Mouse (Mus musculus) lung, embryonic 16.5 days (tissue): ENCODE results near the gene Cradd. TPM values are rescaled to one million over a fixed set of nuclear protein-coding genes. Genes with fewer than 3 reads are reported as not detected.

ENCODE experiments used
- ATAC-seq: fragments of 200-750 bp; cut with Nextera tagmentation; 2 replicates; pipeline ENCODE4 v1.8.0; 2017; ENCODE audit warnings: low read depth, mild to moderate bottlenecking, moderate library complexity
- H3K27ac ChIP-seq: fragments of 300-500 bp; sonication (generic); 2 replicates; pipeline ENCODE4 v1.5.1; 2014; ENCODE audit warnings: mild to moderate bottlenecking, control low read depth, low read length
- H3K27me3 ChIP-seq: fragments of 300-500 bp; sonication (generic); 2 replicates; pipeline ENCODE4 v1.6.1; 2014; ENCODE audit warnings: low read depth, low read length, mixed read lengths; ENCODE audit not compliant: control insufficient read depth, insufficient read depth
- H3K36me3 ChIP-seq: fragments of 300-500 bp; sonication (generic); 2 replicates; pipeline ENCODE4 v1.6.1; 2014; ENCODE audit warnings: low read length; ENCODE audit not compliant: control insufficient read depth, insufficient read depth
- H3K4me1 ChIP-seq: fragments of 300-500 bp; sonication (generic); replicated peaks from 2 replicates; pipeline ENCODE4 v1.6.1; 2014; ENCODE audit warnings: low read length, mixed read lengths; ENCODE audit not compliant: control insufficient read depth, insufficient read depth
- H3K4me2 ChIP-seq: fragments of 300-500 bp; sonication (generic); 2 replicates; pipeline ENCODE4 v1.6.1; 2014; ENCODE audit warnings: low read depth, low read length, control low read depth
- H3K4me3 ChIP-seq: fragments of 300-500 bp; sonication (generic); 2 replicates; pipeline ENCODE4 v1.5.1; 2014; ENCODE audit warnings: mild to moderate bottlenecking, low read length, control low read depth
- H3K9ac ChIP-seq: fragments of 300-500 bp; sonication (generic); 2 replicates; pipeline ENCODE4 v1.6.1; 2014; ENCODE audit warnings: low read length, control low read depth
- H3K9me3 ChIP-seq: fragments of 300-500 bp; sonication (generic); 2 replicates; pipeline ENCODE4 v1.6.1; 2016; ENCODE audit warnings: low read length; ENCODE audit not compliant: control insufficient read depth
- whole genome bisulfite sequencing: fragments of 180-500 bp; shearing (Covaris S2); extraction: QIAGEN DNeasy Blood & Tissue Kit; methylation state at CpG from one replicate; pipeline ENCODE4 v1.1.7; 2014; 5-methylcytosine and 5-hydroxymethylcytosine counted together
- polyA plus RNA-seq: library from polyadenylated mRNA; unstranded; fragments of >200 nt; fragmentation: Nextera tagmentation; extraction: Ambion mirVana; gene quantifications from 2 replicates; pipeline ENCODE4 v1.2.1, GENCODE M21; 2015

Gene Cradd
- polyA plus RNA-seq, 1 experiment from 2014 or later = 12.0 TPM

DNA sequence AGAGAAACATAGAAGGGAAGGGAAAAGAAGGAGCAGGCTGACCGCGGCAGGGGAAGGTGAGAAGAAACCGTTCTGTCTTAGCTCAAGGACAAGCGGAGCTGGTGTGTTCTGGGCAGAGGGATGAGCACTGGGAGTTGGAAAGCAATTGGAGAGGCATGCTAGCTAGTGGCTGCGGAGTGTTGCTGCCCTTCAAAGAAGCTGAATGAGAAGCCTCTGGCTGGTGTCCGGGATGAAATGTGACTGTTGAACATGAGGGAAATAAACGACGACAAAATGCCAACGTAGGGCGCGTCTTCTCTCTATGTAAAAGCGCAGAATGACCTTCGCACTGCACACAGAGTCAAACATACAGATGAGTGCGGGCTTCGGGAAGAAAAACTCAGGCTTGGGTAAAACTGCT lies 108.6 kb downstream of the Cradd start:
- Histone ChIP-seq H3K36me3 (no peaks in the 10 kb centered on the region), H3K4me3 (no peak overlapping the region), H3K4me2 (no peak overlapping the region), H3K9ac (no peak overlapping the region), H3K27me3 (no peaks in the 10 kb centered on the region), H3K4me1 (peaks cover 4% of the 10 kb centered on the region; the same call in 1 of the 2 replicates), H3K9me3 (no peaks in the 10 kb centered on the region), H3K27ac (no peak overlapping the region)
- 87% methylated on average over 15 of the region's 15 CpGs for WGBS
- no peak for ATAC-seq

DNA sequence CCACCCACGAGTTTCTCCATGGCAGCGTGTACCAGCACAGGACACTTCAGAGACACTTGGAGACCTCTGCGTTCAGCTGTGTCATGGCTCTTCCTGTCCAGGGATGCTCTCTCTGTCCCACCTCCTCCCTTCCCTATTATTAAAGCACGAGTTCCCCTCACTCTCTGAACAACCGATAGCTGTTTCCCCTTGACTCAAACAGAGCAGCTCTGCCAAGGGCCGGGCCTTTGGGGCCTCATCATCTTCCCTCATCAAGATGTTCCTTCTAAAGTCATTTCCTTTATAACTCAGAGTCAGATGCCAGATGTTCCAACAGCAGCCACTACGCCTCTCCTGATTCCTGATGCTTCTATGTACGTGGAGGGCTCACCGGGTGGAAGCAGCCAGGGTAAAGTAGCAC lies 110.1 kb downstream of the Cradd start:
- no peak overlapping the region for H3K27ac ChIP-seq
- H3K4me2 ChIP-seq = no peak overlapping the region
- no peaks in the 10 kb centered on the region for H3K9me3 ChIP-seq
- H3K27me3 ChIP-seq = no peaks in the 10 kb centered on the region
- H3K9ac ChIP-seq = no peak overlapping the region
- H3K4me3 ChIP-seq = no peak overlapping the region
- 66% methylated on average over 9 of the region's 9 CpGs for WGBS
- ATAC-seq = no peak
- no peaks in the 10 kb centered on the region for H3K36me3 ChIP-seq
- H3K4me1 ChIP-seq = peaks cover 4% of the 10 kb centered on the region; the same call in 1 of the 2 replicates

DNA sequence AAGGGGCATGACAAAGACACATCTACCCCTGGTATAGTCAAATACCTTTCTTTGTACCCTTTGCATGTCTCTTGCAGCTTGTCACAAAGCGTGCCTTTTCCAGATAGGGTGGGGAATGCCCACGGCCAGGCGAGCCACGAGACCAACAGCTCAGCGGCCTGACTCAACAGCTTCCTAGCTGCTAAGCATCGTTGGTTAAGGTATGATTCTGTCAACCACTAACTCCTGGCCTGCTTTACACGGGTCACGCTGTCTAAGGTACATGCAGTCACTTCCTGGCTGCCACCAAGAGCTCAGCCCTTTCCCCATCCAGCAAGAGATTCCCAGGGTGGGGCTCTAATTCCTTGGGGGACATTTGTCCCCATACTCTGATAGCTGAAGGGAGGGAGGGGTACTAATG lies 110.6 kb downstream of the Cradd start:
- no peak overlapping the region for H3K4me2 ChIP-seq

DNA sequence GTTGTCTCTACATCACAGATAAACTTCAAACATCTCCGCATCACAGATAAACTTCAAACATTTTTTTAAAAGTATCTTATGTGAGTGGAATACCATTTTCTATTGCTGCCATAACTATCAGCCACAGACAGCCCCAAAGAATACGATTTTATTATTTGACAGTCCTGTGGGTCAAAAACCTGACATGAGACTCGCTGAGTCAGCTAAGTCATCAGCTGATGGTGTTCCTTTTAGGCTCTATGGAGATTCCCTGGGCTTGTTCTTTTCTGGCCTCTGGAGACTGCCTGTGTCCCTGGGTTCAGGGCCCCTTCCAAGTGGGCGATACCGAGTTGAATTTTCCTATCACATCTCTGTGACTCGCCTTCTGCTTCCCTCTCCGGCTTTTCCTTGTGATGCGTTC lies 112.3 kb downstream of the Cradd start:
- Histone ChIP-seq H3K4me1 (no peaks in the 10 kb centered on the region; the same call in 1 of the 2 replicates), H3K9me3 (no peaks in the 10 kb centered on the region), H3K36me3 (no peaks in the 10 kb centered on the region), H3K27ac (no peak overlapping the region), H3K9ac (no peak overlapping the region), H3K4me3 (no peak overlapping the region), H3K4me2 (no peak overlapping the region), H3K27me3 (no peaks in the 10 kb centered on the region)
- no peak for ATAC-seq
- WGBS = 93% methylated on average over 8 of the region's 8 CpGs

More for the DNA sequence above, 110.6 kb downstream of the Cradd start:
- WGBS = 69% methylated on average over 8 of the region's 8 CpGs
- Histone ChIP-seq H3K4me1 (peaks cover 4% of the 10 kb centered on the region; the same call in 1 of the 2 replicates), H3K9ac (no peak overlapping the region), H3K4me3 (no peak overlapping the region), H3K36me3 (no peaks in the 10 kb centered on the region), H3K27me3 (no peaks in the 10 kb centered on the region), H3K9me3 (no peaks in the 10 kb centered on the region), H3K27ac (no peak overlapping the region)
- ATAC-seq = no peak

DNA sequence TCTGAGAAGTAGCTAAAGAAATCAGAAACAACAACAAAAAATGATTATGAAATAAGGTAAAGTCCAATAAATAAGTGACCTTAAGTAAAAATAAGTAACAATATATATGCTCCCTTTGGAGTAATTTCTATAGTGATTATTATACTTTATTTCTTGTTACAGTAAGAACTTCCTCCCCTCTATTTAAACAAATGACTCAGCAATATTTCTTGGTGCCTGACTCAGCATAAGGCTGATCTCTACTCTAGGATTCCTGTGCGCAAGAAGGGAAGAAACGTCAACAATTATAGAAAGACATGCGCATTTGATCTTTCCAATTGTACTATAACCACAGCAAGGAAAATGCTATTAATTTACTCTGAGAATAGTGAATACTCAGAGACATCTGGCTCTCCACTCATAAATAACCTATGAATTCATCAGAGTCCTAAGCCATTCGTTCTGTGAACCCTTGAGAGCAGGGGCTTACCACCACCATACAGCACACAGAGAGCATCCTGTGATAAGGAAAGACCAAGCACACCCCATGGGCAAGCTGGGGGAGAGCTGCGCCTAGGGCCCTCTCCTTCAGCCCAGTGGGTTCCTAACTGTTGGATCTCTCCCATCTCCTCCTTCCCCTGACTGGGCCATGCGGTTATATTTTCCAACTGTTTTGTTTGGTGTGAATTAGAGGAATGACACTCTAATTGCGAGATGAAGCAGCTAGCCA lies 113.1 kb downstream of the Cradd start:
- 76% methylated on average over 7 of the region's 7 CpGs for WGBS

DNA sequence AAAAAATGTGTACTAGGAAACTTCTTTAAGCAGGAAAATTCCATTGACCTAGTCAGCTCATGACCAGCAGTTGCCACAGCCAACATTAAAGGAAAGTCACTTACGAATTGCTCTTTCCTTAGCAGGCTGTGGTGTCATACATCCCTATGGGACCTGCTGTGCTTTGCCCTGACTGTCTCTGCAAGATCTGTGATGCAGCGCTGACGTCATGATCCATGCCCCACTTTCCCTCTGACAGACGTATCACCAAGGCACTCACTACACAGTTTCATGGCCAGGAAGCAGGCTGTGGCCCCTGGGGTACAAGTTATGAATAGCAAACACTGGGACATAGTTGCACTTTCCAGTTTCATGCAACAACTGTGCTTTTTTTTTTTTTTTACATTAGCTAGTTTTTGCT lies 113.8 kb downstream of the Cradd start:
- no peak overlapping the region for H3K4me3 ChIP-seq
- whole genome bisulfite sequencing = 74% methylated on average over 4 of the region's 4 CpGs
- no peaks in the 10 kb centered on the region for H3K36me3 ChIP-seq
- H3K27me3 ChIP-seq = no peaks in the 10 kb centered on the region
- no peak overlapping the region for H3K27ac ChIP-seq
- no peak overlapping the region for H3K4me2 ChIP-seq
- no peaks in the 10 kb centered on the region for H3K9me3 ChIP-seq
- no peaks in the 10 kb centered on the region; the same call in 1 of the 2 replicates for H3K4me1 ChIP-seq
- H3K9ac ChIP-seq = no peak overlapping the region
- no peak for ATAC-seq

More for the DNA sequence above, 113.1 kb downstream of the Cradd start:
- Histone ChIP-seq H3K27me3 (no peaks in the 10 kb centered on the region), H3K36me3 (no peaks in the 10 kb centered on the region), H3K4me3 (no peak overlapping the region), H3K27ac (no peak overlapping the region), H3K4me1 (no peaks in the 10 kb centered on the region; the same call in 1 of the 2 replicates), H3K4me2 (no peak overlapping the region), H3K9me3 (no peaks in the 10 kb centered on the region), H3K9ac (no peak overlapping the region)
- ATAC-seq = no peak

DNA sequence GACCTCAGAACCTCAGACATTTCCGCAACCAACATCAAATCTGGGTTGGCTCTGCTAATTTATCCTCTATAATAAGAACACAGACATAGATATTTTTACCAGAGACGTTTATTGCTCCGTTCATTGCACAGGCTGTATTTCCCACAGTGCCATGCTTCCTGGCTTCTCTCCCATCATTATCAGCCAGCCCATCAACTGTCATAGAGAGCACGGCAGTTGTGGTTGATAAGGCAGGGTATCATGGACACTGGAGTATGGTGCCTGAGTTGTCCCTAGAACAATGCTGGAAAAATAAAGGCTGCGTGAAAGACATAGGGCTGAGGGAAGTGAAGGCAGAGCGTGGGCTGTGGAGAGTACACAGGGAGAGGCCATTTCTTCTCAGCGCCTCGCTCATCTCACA lies 116.5 kb downstream of the Cradd start:
- WGBS = 84% methylated on average over 8 of the region's 8 CpGs
- no peak overlapping the region for H3K4me3 ChIP-seq
- H3K9me3 ChIP-seq = no peaks in the 10 kb centered on the region
- no peaks in the 10 kb centered on the region for H3K36me3 ChIP-seq
- H3K27me3 ChIP-seq = no peaks in the 10 kb centered on the region
- no peak overlapping the region for H3K4me2 ChIP-seq
- no peak overlapping the region for H3K9ac ChIP-seq
- no peak overlapping the region for H3K27ac ChIP-seq
- H3K4me1 ChIP-seq = no peaks in the 10 kb centered on the region
- no peak for ATAC-seq

DNA sequence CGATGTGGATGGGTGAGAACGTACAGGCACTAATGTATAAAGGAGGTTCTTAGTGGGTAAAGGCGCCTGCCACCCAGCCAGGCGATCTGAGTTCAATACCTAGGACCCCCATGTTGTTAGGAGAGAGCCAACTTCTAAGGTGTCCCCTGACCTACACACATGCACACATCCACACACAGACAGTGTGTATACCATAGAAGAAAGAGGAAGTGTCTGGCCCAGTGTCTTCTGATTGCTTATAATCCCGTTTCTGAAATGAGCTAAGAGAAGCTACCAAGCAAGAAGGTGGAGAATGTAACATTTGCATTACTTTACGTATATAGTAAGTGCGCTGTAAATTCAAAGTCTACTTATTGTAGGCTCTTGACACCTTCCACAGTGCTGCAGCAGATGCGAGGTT lies 122.4 kb downstream of the Cradd start:
- Histone ChIP-seq H3K36me3 (no peaks in the 10 kb centered on the region), H3K4me2 (no peak overlapping the region), H3K9ac (no peak overlapping the region), H3K4me1 (peaks cover 24% of the 10 kb centered on the region), H3K27me3 (no peaks in the 10 kb centered on the region), H3K4me3 (no peak overlapping the region), H3K27ac (no peak overlapping the region), H3K9me3 (no peaks in the 10 kb centered on the region)
- 86% methylated on average over 8 of the region's 8 CpGs for WGBS
- ATAC-seq = no peak

DNA sequence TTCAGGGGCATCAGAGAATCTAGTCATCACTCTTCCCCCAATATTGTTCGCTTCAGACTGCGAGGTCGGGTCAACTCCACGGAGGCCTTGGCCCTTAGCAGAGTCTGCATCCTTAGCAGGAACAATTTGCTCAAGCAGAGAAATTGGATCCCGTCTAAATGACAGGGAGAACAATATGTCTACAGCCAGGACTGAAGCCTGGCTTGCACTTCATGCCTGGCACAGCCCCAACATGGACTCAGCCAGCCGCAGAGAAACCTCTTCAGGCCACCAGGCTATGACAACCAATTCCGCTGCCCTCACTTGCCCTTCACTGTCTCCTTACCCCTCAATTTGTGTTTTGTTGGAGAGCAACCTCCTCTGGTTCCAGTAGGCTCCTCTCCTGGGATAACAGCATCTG lies 123.6 kb downstream of the Cradd start:
- ATAC-seq = peak; percentile 53
- H3K4me1 ChIP-seq = peaks cover 28% of the 10 kb centered on the region
- no peak overlapping the region for H3K9ac ChIP-seq
- no peak overlapping the region for H3K4me2 ChIP-seq
- peak overlapping the region; percentile 21; the same call in 1 of the 2 replicates for H3K27ac ChIP-seq
- H3K9me3 ChIP-seq = no peaks in the 10 kb centered on the region
- no peaks in the 10 kb centered on the region for H3K36me3 ChIP-seq
- no peak overlapping the region for H3K4me3 ChIP-seq
- WGBS = 34% methylated on average over 7 of the region's 7 CpGs
- H3K27me3 ChIP-seq = no peaks in the 10 kb centered on the region
